Mouse (Mus musculus) bone marrow macrophage, adult 2 months (primary cell): Measurements from ENCODE around the gene Cc2d1b. TPM values are rescaled to one million over a fixed set of nuclear protein-coding genes. Genes with fewer than 3 reads are reported as not detected.
A peak's percentile ranks its signal among the peaks of the same experiment; 100 is the strongest.

ENCODE experiments used
- H3K27ac ChIP-seq: 2 replicates; pipeline ENCODE4 v1.5.1; 2012; ENCODE audit warnings: low read depth, low read length; ENCODE audit not compliant: insufficient read depth
- H3K4me1 ChIP-seq: 2 replicates; pipeline ENCODE4 v1.6.1; 2012; ENCODE audit warnings: low read length; ENCODE audit not compliant: control insufficient read depth, insufficient read depth
- H3K4me3 ChIP-seq: 2 replicates; pipeline ENCODE4 v1.5.1; 2012; ENCODE audit warnings: mild to moderate bottlenecking, low read length, moderate library complexity; ENCODE audit not compliant: insufficient read depth
- CTCF ChIP-seq: IDR thresholded peaks from 2 replicates; pipeline ENCODE4 v1.5.1; 2012; ENCODE audit warnings: low read depth, mild to moderate bottlenecking, low read length, moderate library complexity
- POLR2A ChIP-seq: IDR thresholded peaks from 2 replicates; pipeline ENCODE4 v1.6.1; 2012; ENCODE audit warnings: mild to moderate bottlenecking, low read depth, low read length, borderline replicate concordance
- polyA plus RNA-seq: library from polyadenylated mRNA; stranded (reverse); fragments of >200 nt; gene quantifications from 2 replicates; pipeline ENCODE4 v1.2.4, GENCODE M21; 2012; ENCODE audit not compliant: missing spikeins, insufficient read depth, insufficient read length

The Cc2d1b gene
- polyA plus RNA-seq, 1 experiment: 37.9 TPM

GRCm38 (mm10) chr4:108635101-108635500 lies 15.4 kb downstream of the Cc2d1b start:
- TF ChIP-seq POLR2A (no peak), CTCF (no peak)
- no peak overlapping the region for H3K27ac ChIP-seq
- H3K4me3 ChIP-seq: no peak overlapping the region
- H3K4me1 ChIP-seq: peaks cover 10% of the 10 kb centered on the region

DNA sequence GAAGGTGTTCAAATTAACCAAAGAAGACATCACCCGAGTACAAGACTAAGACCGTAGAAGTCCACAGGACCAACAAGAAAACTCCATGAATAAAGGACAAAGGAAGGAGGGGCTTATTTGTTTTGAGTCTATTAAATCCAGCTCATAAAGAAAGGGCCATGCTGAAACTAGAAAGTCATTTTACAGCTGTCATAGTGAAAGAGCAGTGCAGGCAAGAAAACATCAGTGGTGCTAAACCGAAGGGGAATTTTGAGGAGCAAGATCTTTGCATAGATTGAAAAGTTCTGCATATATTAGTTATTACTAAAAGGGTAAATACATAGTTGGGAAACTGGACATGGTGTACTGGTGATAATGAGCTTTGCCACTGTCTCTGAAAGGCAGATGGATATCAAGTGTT lies 18.0 kb downstream of the Cc2d1b start:
- Histone ChIP-seq H3K27ac (no peak overlapping the region), H3K4me3 (no peak overlapping the region), H3K4me1 (peaks cover 10% of the 10 kb centered on the region)
- TF ChIP-seq CTCF (no peak), POLR2A (no peak)

- TF ChIP-seq CTCF (no peak), POLR2A (no peak)
- Histone ChIP-seq H3K27ac (0 out of 2 replicates have a peak overlapping the region, but pooled peaks have one; percentile 7), H3K4me1 (peaks cover 10% of the 10 kb centered on the region), H3K4me3 (no peak overlapping the region)
Measured at GRCm38 (mm10) chr4:108638752-108639151, 19.0 kb downstream of the Cc2d1b start.

DNA sequence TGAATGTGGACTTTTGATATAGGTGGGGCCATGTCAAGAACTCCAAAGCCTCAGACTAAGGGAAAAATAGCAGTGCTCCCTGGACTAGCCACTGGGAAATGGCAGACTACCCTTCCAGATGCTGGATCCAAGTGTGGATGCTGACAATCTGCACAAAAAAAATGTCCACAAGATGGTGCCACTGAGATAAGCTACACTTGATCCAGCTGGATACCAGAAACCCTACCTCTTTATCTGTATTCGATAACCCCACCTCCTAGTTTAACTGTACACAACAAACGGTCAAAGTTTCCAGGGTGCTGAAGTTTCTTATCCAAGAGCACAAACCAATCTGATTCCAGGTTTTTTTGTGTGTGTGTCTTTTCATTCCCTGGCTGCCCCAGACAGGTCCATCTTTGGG lies 44.7 kb downstream of the Cc2d1b start:
- Histone ChIP-seq H3K4me1 (no peaks in the 10 kb centered on the region; the same call in 1 of the 2 replicates), H3K27ac (no peak overlapping the region), H3K4me3 (no peak overlapping the region)
- TF ChIP-seq POLR2A (no peak), CTCF (no peak)

Other genes with a start within 250 kb of the Cc2d1b start
- not detected in 2 replicates for gene Shisal2a, start 236.6 kb upstream of the Cc2d1b start, polyA plus RNA-seq
- 0.66 TPM in 1 of 2 replicates, not detected in the other for gene Gpx7, start 213.0 kb upstream of the Cc2d1b start, polyA plus RNA-seq
- 37.6 and 48.2 TPM in 2 replicates for gene Tut4, start 160.5 kb upstream of the Cc2d1b start, polyA plus RNA-seq
- 29.7 and 31.4 TPM in 2 replicates for gene Prpf38a, start 40.6 kb upstream of the Cc2d1b start, polyA plus RNA-seq
- gene Orc1, start 40.5 kb upstream of the Cc2d1b start, polyA plus RNA-seq: 1.1 and 1.3 TPM in 2 replicates
- gene 3110021N24Rik, start 99.7 kb downstream of the Cc2d1b start, polyA plus RNA-seq: not detected in 2 replicates
- 1.3 and 2.0 TPM in 2 replicates for gene Zfyve9, start 160.9 kb downstream of the Cc2d1b start, polyA plus RNA-seq
- gene Btf3l4, start 213.7 kb downstream of the Cc2d1b start, polyA plus RNA-seq: 46.4 and 51.1 TPM in 2 replicates
- gene Txndc12, start 214.7 kb downstream of the Cc2d1b start, polyA plus RNA-seq: 62.4 and 68.9 TPM in 2 replicates
- 10.2 TPM in 2 replicates for gene Kti12, start 227.8 kb downstream of the Cc2d1b start, polyA plus RNA-seq
- not detected in 2 replicates for gene A730015C16Rik, start 228.7 kb downstream of the Cc2d1b start, polyA plus RNA-seq